Mouse (Mus musculus) liver, embryonic 12.5 days (tissue): ENCODE data around the gene Cnih3. TPM values are rescaled to one million over a fixed set of nuclear protein-coding genes. Genes with fewer than 3 reads are reported as not detected.

Experiments
- ATAC-seq: fragments of 200-750 bp; cut with Nextera tagmentation; 2 replicates; pipeline ENCODE4 v1.8.0; 2017; ENCODE audit warnings: moderate number of reproducible peaks, mild to moderate bottlenecking, moderate library complexity
- H3K27ac ChIP-seq: fragments of 300-500 bp; sonication (generic); 2 replicates; pipeline ENCODE4 v1.5.1; 2016; ENCODE audit warnings: mild to moderate bottlenecking
- H3K27me3 ChIP-seq: fragments of 300-500 bp; sonication (generic); replicated peaks from 2 replicates; pipeline ENCODE4 v1.6.1; 2016; ENCODE audit warnings: mild to moderate bottlenecking, moderate library complexity
- H3K36me3 ChIP-seq: fragments of 300-500 bp; sonication (generic); 2 replicates; pipeline ENCODE4 v1.6.1; 2016; ENCODE audit warnings: mild to moderate bottlenecking, moderate library complexity
- H3K4me1 ChIP-seq: fragments of 300-500 bp; sonication (generic); 2 replicates; pipeline ENCODE4 v1.6.1; 2016
- H3K4me2 ChIP-seq: fragments of 300-500 bp; sonication (generic); 2 replicates; pipeline ENCODE4 v1.6.1; 2016; ENCODE audit warnings: mild to moderate bottlenecking, moderate library complexity
- H3K4me3 ChIP-seq: fragments of 300-500 bp; sonication (generic); 2 replicates; pipeline ENCODE4 v1.5.1; 2016; ENCODE audit warnings: mild to moderate bottlenecking, moderate library complexity
- H3K9ac ChIP-seq: fragments of 300-500 bp; sonication (generic); 2 replicates; pipeline ENCODE4 v1.6.1; 2016; ENCODE audit warnings: mild to moderate bottlenecking, moderate library complexity
- H3K9me3 ChIP-seq: fragments of 300-500 bp; sonication (generic); replicated peaks from 2 replicates; pipeline ENCODE4 v1.6.1; 2016; ENCODE audit warnings: mild to moderate bottlenecking, moderate library complexity
- WGBS: fragments of 180-500 bp; shearing (Covaris S2); methylation state at CpG from one replicate; pipeline ENCODE4 v1.1.7; 2016; ENCODE audit not compliant: insufficient replicate concordance; 5-methylcytosine and 5-hydroxymethylcytosine counted together
- polyA plus RNA-seq: library from polyadenylated mRNA; unstranded; fragments of >200 nt; fragmentation: Nextera tagmentation; extraction: Ambion mirVana; gene quantifications from 2 replicates; pipeline ENCODE4 v1.2.1, GENCODE M21; 2016

The Cnih3 gene
- polyA plus RNA-seq, 1 experiment from 2014 or later = 0.05 TPM

GRCm38 (mm10) chr1:181353200-181354097 lies 1.0 kb downstream of the Cnih3 start:
- ATAC-seq = no peak
- H3K4me3 ChIP-seq = peak overlapping the region; percentile 53
- 2% methylated on average over 33 of the region's 33 CpGs for WGBS
- H3K36me3 ChIP-seq = no peaks in the 10 kb centered on the region
- H3K9ac ChIP-seq = no peak overlapping the region
- H3K27me3 ChIP-seq = peaks cover 89% of the 10 kb centered on the region
- peak overlapping the region; percentile 77 for H3K4me2 ChIP-seq
- no peaks in the 10 kb centered on the region for H3K9me3 ChIP-seq
- H3K4me1 ChIP-seq = peaks cover 20% of the 10 kb centered on the region
- H3K27ac ChIP-seq = no peak overlapping the region

DNA sequence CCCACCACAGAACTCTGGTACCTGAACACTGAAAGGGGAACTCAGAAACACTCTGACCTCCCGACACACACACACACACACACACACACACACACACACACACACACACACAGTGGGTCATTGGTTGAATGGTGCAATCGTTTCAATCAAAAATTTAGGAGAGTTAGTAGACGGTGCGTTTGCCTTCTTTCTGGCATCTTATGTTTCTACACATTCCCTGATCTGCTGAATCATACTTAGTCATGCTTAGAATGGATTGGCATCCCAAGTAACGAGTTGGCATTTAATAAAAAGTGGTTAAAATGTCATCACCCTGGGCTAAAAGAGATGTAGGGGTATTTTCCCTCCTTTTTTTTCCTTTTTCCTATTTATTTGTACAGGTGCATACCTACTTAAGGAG lies 3.3 kb downstream of the Cnih3 start:
- H3K4me2 ChIP-seq = no peak overlapping the region
- no peaks in the 10 kb centered on the region for H3K36me3 ChIP-seq
- H3K4me1 ChIP-seq = peaks cover 20% of the 10 kb centered on the region
- peaks cover 93% of the 10 kb centered on the region for H3K27me3 ChIP-seq
- H3K9me3 ChIP-seq = no peaks in the 10 kb centered on the region
- no peak for ATAC-seq
- no peak overlapping the region for H3K27ac ChIP-seq
- WGBS = 52% methylated on average over 5 of the region's 5 CpGs
- H3K9ac ChIP-seq = no peak overlapping the region
- H3K4me3 ChIP-seq = no peak overlapping the region

GRCm38 (mm10) chr1:181357870-181358269 lies 5.4 kb downstream of the Cnih3 start:
- Histone ChIP-seq H3K9me3 (no peaks in the 10 kb centered on the region), H3K9ac (no peak overlapping the region), H3K4me1 (peaks cover 10% of the 10 kb centered on the region), H3K27ac (no peak overlapping the region), H3K36me3 (no peaks in the 10 kb centered on the region), H3K27me3 (peaks cover 92% of the 10 kb centered on the region), H3K4me2 (no peak overlapping the region), H3K4me3 (no peak overlapping the region)
- ATAC-seq = no peak
- 42% methylated on average over 2 of the region's 2 CpGs for WGBS

DNA sequence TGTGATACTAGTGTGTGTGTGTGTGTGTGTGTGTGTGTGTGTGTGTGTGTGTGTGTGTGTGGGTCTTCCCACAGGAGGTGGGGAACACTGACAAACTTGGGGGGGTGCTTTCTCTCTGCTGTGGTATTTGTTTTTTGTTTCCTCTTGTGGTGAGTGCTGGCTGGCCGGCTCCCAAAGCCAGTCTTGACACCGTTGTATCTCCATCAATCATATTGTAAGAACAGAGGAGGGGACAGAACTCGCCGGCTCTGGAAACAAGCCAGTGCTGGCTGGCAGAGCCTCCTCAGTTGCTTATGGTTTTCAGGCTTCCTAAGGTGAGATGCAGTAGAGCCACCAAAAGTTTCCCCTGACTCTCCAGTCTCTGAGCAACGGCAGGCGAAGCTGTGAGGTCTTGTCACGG lies 6.1 kb downstream of the Cnih3 start:
- Histone ChIP-seq H3K36me3 (no peaks in the 10 kb centered on the region), H3K9me3 (no peaks in the 10 kb centered on the region), H3K4me3 (no peak overlapping the region), H3K27ac (no peak overlapping the region), H3K4me2 (no peak overlapping the region), H3K27me3 (peaks cover 88% of the 10 kb centered on the region), H3K9ac (no peak overlapping the region), H3K4me1 (peaks cover 3% of the 10 kb centered on the region)
- ATAC-seq = no peak
- 36% methylated on average over 7 of the region's 7 CpGs for WGBS

DNA sequence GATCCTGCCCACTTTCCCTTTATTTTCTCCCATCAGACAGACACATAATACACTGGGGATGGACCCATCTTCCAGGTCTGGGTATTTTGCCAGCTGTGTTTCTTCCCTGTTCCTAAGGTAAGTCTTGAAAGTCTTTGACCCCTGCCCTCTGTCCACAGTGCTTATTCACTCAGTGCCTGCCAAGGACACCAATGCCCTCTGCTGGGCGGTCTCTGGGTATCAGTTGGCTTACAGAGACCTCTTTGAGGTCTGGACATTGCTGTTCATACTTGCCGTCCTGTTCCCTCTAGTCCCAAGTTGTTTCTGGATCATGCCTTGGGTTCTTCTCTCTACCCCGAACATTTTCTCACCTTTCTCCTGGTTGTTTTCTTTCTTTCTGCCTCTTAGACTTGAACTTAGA lies 8.3 kb downstream of the Cnih3 start:
- Histone ChIP-seq H3K27me3 (peaks cover 70% of the 10 kb centered on the region), H3K9ac (no peak overlapping the region), H3K36me3 (no peaks in the 10 kb centered on the region), H3K9me3 (no peaks in the 10 kb centered on the region), H3K4me3 (no peak overlapping the region), H3K27ac (no peak overlapping the region), H3K4me1 (no peaks in the 10 kb centered on the region), H3K4me2 (no peak overlapping the region)
- WGBS = 55% methylated on average over 3 of the region's 3 CpGs
- ATAC-seq = no peak

DNA sequence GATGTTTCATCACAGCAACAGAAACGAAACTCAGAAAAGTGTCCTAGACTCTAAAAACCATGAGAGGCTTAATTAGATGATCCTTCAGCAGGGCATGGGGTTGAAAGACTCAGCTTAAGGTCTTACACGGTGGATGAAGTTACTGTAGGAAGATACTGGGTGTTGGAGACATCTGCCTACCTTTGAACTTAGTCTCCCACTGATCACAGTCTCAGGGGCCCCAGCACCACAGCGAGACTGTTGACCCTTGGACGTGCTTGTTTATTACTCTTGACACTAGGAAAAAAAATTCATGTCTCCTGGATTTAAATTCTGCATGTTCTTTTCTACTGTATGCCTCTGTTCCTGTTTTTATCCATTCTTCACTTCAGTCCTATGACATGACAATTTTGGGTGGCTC lies 11.6 kb downstream of the Cnih3 start:
- no peak overlapping the region for H3K4me3 ChIP-seq
- no peak overlapping the region for H3K27ac ChIP-seq
- ATAC-seq = no peak
- H3K36me3 ChIP-seq = no peaks in the 10 kb centered on the region
- WGBS = 55% methylated on average over 4 of the region's 4 CpGs
- no peaks in the 10 kb centered on the region for H3K9me3 ChIP-seq
- peaks cover 69% of the 10 kb centered on the region for H3K27me3 ChIP-seq
- H3K4me1 ChIP-seq = peaks cover 14% of the 10 kb centered on the region
- H3K9ac ChIP-seq = no peak overlapping the region
- no peak overlapping the region for H3K4me2 ChIP-seq

- H3K36me3 ChIP-seq = no peaks in the 10 kb centered on the region
- WGBS = 71% methylated on average over 3 of the region's 3 CpGs
- H3K4me3 ChIP-seq = no peak overlapping the region
- H3K27ac ChIP-seq = no peak overlapping the region
- H3K9me3 ChIP-seq = no peaks in the 10 kb centered on the region
- no peak overlapping the region for H3K4me2 ChIP-seq
- H3K27me3 ChIP-seq = peaks cover 68% of the 10 kb centered on the region
- no peak for ATAC-seq
- peaks cover 27% of the 10 kb centered on the region for H3K4me1 ChIP-seq
- no peak overlapping the region for H3K9ac ChIP-seq
Measured at GRCm38 (mm10) chr1:181365376-181365775, 12.9 kb downstream of the Cnih3 start.

DNA sequence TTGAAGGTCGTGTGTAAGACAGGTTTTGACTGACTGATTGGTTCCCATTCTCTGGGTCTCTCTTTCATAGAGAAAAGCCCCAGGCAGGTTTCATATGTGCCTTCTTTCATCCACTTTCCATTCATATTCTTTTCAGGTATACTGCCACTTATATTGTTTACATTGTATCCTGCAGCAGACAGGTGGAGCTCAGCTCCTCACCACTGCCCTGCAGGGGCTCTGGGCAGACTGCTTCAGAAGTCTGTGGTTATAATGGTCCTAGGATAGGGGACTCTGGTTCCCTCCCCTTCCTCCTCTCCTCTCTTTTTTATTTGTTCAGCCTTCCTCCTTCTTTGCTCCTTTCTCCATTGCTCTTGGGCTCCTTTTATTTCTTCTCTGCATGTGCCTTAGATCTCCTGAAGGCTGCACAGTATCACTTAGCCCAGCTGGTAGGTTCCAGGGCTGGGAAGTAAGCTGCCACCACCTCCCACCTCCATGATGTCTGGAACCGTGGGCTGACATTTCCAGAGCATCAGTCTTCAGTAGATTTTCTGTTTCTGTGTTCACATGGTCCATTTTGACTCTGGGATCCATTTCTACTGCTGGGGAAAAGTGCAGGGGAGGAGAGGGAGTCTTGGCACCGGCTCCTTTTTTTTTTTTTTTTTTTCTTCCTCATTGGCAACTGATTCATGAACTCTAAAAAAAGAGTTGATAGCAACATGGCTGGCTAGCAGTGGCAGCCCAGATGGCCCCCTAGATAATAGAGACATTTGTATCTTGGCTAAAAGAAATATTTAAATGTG lies 16.6 kb downstream of the Cnih3 start:
- no peak overlapping the region for H3K4me2 ChIP-seq
- no peaks in the 10 kb centered on the region for H3K9me3 ChIP-seq
- H3K4me3 ChIP-seq = no peak overlapping the region
- H3K27ac ChIP-seq = no peak overlapping the region
- no peaks in the 10 kb centered on the region for H3K36me3 ChIP-seq
- H3K4me1 ChIP-seq = peaks cover 59% of the 10 kb centered on the region
- H3K9ac ChIP-seq = no peak overlapping the region
- H3K27me3 ChIP-seq = peaks cover 54% of the 10 kb centered on the region
- ATAC-seq = no peak
- WGBS = 15% methylated on average over 3 of the region's 3 CpGs

GRCm38 (mm10) chr1:181370370-181370769 lies 17.9 kb downstream of the Cnih3 start:
- H3K4me1 ChIP-seq = peaks cover 73% of the 10 kb centered on the region
- no peaks in the 10 kb centered on the region for H3K9me3 ChIP-seq
- WGBS = 46% methylated on average over 3 of the region's 3 CpGs
- ATAC-seq = no peak
- no peak overlapping the region for H3K4me2 ChIP-seq
- no peak overlapping the region for H3K4me3 ChIP-seq
- peaks cover 50% of the 10 kb centered on the region for H3K27me3 ChIP-seq
- H3K36me3 ChIP-seq = no peaks in the 10 kb centered on the region
- no peak overlapping the region for H3K9ac ChIP-seq
- no peak overlapping the region for H3K27ac ChIP-seq

- peaks cover 82% of the 10 kb centered on the region for H3K4me1 ChIP-seq
- H3K9me3 ChIP-seq = no peaks in the 10 kb centered on the region
- no peak overlapping the region for H3K9ac ChIP-seq
- peaks cover 56% of the 10 kb centered on the region for H3K27me3 ChIP-seq
- H3K27ac ChIP-seq = no peak overlapping the region
- H3K4me3 ChIP-seq = no peak overlapping the region
- no peaks in the 10 kb centered on the region for H3K36me3 ChIP-seq
- ATAC-seq = no peak
- WGBS = 22% methylated on average over 4 of the region's 4 CpGs
- H3K4me2 ChIP-seq = no peak overlapping the region
Measured at GRCm38 (mm10) chr1:181371226-181371625, 18.8 kb downstream of the Cnih3 start.

DNA sequence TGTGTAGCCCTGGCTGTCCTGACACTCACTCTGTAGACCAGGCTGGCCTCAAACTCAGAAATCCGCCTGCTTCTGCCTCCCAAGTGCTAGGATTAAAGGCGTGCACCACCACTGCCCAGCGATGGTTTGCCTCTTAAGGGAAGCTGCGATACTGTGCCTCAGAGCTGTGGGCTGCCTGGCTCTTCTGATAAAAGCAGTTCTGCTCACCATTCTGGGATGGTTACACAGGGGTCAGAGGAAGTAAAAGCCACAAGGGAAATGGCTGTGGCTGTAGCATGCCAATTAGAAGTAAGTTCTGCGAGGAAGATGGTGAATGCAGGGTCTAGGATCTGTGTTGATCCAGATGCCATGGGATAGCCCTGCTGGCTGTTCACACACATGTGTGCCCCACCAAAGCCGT lies 19.9 kb downstream of the Cnih3 start:
- Histone ChIP-seq H3K36me3 (no peaks in the 10 kb centered on the region), H3K9ac (no peak overlapping the region), H3K9me3 (no peaks in the 10 kb centered on the region), H3K4me1 (peaks cover 88% of the 10 kb centered on the region), H3K27me3 (peaks cover 54% of the 10 kb centered on the region), H3K4me3 (no peak overlapping the region), H3K27ac (peak overlapping the region; percentile 34; the same call in 1 of the 2 replicates), H3K4me2 (peak overlapping the region; percentile 28)
- peak; percentile 77 for ATAC-seq
- 10% methylated on average over 6 of the region's 6 CpGs for WGBS
